Mouse (Mus musculus) CD8-positive naive resting alpha-beta T cell, adult 2 months (primary cell): ENCODE results near the gene Ccser1.

Experiments used
- DNase-seq, 2 experiments: peaks; one replicate each; pipeline ENCODE4 v3.0.0; 2022; ENCODE audit warnings: low read depth in 2 of 2, low spot score in 2 of 2

Ccser1 gene

DNA sequence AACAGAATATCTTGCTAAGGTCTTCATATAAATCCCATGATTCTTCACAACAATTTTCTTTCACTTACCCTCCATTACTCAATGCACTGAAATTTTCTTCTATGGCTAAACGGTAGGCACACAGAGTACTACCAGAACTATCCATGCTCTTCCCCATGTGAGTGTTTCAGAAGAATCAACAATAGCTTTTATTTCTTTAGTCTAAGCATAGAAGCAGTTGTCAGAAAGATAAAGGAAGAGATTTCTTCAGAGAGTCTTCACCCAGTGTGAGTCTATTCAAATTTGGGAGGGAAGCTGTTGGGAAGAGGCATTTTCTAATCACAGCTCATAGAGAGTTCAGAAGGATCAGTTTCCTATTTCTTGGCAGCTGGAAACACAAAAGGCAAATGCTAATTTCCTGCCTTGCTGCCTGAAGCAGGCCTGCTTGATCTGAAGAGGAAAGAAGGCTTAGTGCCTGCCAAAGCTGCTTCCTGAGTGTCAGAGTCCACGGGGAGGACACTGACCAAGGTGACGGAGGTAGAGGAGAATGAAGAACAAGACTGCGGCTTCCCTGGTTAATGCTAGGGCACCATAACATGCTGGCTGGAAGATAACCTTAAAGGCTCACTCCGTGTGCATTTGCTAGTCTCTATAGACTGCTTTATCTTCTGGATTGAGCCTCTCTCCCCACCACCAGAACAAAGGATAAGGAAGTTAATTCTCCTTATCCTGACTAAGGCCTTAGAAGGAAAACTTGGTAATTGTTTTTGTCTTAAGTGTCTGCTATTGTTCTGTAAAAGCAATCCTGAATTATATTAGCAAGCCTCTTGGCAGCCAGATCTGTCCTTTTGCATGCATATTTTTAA, 251.0 kb downstream of the Ccser1 start:
- no peak for DNase-seq

DNA sequence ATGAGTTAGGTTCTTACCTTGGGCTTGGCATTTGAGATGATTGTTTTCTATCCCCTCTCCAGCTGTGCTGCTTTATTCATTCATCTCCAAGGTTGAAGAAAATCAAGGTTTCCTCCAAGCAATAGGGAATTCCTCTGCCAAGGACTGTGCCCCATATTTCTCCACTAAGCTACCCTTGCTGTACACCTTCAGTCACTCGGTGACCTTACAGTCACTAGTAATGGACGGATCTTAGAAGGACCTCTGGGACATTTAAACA, 251.5 kb downstream of the Ccser1 start:
- no peak for DNase-seq

DNA sequence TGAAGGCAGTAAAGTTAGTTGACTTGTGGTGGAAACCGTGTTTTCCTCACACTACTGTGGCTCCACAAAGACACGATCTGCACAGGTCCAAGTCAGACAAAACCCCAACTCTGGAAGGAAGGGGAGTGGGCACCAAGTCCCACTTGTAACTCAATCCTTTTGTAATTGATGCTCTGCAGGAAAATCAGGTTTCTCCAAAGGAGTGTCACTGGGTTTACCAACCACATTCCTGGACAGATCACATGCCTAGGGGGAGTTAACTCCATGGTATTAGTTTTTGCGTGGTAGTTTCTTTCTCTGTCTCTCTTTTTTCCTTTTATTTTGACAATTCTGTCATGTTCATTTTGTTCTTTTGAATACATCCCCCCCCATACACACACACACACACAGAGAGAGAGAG, 252.0 kb downstream of the Ccser1 start:
- no peak for DNase-seq

DNA sequence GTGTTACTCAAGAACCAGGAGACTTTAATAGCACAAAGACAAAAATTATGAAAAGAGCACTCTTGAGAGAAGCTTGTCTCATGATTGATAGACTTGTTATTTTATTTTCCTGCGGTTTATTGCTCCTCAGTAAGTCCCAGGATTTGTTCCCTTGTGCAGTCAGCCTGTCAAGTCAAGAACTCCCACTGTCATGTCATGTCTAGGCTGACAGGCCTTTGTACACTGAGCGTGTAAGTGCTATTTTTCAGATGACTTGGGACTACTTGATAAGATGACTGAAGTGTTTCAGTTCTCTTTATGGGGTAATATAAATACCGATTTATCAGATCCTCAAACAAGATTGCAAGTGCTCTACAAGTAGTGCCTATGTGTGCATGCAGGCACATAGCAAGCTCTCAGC, 252.6 kb downstream of the Ccser1 start:
- DNase-seq, result no peak

DNA sequence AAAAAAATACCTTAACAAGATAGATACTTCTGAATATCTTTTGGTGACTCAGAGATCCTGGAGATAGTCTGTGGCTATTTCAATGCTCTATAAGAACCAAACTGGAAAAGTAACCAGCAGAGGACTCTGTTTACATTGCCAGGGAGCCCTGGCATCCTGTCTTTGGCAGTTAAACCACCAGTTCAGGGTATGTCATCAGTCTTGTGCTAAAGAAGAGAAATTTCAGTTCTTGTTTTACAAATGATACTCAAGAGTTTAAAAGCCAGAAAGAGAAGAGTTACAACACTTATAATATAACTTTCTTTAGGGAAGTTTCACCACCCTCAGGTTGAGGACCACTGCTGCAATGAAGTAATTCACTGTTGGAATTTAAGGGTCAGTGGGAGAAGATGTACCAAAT, 258.0 kb downstream of the Ccser1 start:
- no peak for DNase-seq

DNA sequence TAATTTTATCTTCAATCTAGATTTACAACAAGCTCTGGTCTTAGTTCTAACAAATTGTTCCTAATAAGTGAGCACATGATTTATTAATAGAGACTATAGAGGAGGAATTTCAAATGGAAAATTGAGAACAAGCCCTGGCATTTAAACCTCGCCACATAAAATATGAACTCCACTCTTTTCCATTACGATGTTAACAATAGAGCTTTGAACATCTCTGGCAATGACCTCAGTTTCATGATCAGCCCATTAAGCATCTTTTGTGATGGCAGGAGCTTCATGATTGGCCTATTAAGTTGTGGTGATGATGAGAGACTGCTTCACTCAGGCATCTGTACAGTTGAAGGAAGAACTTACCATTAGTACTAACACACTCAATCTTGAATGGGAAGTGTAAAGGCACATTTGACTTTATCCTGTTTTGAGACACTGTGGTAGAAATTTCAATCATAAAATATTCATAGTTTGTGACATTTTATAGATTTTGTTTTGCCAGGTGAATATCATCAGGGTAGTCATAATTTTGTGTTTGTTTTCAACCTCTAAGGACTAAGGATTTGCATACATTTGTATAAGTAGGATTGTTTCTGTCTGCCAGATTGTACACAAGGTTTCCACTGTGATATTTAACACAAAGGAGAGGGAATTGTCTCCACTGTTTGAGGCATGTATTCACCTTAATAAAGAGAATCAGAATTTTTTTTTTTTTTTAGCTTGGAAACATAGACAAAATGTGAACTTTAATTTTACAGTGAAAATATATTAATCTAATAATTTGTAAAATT, 291.4 kb downstream of the Ccser1 start:
- no peak for DNase-seq

DNA sequence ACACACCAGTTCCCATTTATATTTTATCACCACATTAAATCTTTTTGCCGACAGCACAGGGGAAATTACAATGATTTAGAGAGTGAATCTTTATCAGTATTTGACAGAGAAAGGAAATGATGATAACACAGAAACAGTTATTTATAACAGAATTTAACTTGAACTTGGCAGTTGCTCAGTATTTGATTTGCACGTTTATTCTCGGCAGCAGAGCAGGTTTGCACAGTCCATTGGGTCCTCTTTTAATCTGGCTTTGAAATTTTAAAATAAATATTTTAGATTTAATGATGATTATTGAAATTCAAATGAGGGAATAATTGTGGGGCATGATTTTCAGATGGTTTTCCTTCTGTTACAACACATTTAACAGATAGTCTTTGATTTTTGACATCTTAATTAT, 305.2 kb downstream of the Ccser1 start:
- DNase-seq, result no peak

DNA sequence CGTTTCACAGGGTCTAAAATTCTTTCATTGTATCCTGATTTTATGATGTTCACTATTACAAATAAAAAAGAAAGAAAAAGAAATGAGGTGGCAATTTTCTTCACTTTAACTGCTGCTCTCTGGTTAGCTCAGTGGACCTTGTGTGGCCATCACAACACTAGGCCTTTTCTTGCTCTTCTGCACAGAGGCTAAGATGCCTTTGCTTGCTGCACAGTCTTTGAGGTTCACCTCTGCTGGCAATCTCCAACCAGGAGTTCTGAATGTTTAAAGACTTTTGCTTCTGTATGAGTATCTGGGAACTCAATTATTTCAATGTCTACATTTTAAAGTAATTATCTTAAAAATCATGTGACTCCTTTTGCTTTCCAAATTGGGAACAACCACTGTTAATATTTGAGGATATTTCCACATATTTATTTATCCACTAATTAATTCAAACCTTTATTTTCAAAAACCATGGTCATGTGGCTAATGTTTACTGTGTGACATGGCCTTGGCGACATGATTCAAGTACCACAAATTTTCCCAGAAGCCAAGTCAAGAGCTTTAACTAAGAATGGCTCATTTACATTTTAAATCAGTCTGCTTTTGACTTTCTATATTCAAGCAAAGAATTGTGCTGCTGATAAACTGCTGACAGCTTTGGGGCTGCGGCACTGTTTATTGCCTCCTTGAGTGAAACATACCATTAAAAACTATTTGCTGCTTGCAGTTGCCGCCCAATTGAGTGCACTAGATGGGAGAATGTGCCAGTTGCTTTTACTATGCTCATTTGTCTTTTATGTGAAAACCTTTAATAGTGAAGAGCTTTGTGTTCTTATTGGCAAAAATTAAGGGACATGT, 312.1 kb downstream of the Ccser1 start:
- no peak for DNase-seq

DNA sequence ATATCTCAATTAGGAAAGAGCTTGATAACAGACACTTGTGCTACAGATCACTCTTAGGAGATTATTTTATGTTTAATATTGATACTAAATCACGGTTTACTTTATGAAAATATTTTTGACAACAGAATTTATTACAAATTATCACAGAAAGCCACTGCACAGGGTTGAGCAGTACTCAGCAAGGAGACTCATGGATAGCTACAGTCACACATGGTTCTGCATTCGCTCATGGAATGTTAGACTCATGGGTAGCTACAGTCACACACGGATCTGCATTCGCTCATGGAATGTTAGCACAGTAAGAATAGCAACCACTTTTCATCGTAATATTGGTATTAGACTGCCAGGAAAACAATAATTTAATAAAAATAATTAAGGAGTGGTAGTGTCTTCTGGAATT, 313.3 kb downstream of the Ccser1 start:
- no peak for DNase-seq

DNA sequence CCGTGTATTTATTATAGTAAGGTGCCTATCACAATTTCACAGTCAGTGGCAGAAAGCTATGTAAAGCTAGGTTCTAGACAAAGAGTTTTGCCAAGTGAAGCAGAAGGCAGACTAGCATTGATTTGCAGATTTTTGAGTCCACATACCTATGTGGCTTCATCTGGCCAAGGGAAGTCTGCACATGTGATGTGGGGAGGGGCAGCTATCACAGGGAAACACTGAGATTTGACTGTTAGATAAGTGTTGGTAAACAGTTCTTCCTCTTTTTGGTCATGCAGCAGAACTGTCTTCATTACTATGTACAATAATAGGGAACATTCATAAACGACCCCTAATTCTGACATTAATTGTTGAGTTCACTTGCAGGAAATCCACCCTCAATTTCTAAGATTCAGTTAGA, 335.2 kb downstream of the Ccser1 start:
- no peak for DNase-seq

DNA sequence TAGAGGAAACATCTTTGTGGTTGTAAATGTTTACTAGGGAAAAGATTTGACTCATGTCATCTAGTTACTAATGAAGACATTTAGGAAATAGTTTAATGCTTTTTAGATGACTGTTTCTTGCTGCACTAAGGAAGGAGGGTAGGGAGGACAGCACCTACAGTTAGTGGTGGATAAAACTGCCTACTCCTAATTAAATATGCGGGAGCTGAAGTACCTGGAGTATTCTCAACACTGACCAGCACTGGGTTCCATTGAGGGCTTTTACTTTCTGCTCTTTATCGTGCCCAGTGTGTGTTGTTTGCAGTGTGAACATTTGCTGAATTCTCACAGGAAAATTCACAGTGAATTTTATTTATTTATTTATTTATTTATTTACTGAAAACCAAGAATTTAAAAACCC, 341.5 kb downstream of the Ccser1 start:
- DNase-seq, result no peak

DNA sequence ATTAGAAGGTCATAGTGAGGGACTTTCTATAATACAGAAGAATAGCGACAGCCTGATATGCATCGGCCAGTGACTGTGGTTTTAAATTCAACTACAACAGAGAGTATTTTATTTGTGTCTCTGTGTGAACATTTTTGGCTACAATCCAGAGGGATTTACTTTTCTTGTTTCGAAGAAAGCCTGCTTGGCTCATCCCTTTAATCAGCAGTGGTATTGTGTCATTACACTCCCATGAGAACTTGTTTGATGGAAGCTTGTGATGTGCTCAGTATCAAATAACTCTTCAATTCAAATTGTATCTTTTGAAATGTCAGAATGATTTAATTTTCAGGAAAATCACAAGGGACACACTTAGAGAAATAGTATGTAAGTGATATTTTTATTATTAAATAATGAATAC, 342.0 kb downstream of the Ccser1 start:
- no peak for DNase-seq

DNA sequence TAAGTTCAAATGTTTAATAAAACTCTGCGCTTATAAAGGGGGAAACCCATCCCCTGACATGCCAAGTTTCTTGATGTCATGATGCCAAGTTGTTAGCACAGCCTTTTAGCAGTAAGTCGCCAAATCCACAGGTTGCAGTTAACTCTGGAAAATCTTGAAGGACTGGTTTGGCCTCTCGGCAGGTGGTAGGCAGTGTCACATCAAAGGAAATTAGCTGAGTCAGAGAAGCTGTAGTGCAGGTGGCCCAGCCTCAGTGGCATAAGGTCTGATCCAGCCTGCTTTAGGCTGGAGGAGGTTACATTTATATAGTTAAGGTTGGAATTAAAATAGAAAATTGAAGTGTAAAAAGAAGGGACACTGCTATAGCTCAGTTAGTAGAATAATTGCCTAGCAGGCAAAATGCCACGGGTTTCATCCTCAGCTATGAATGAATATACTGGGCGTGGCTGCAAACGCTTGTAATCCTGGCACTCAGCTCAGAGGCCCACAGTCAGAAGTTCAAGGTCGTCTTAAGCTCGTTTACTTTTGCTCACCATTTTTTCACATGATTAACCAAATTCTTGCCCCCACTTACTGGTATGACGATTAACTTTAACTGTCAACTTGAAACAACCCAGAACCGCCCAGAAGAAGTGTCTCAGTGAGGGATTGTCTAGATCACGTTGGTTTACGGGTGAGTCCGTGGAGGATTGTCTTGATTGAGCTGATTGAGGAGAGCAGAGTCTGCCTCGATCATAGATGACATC, 343.8 kb downstream of the Ccser1 start:
- DNase-seq, result no peak

DNA sequence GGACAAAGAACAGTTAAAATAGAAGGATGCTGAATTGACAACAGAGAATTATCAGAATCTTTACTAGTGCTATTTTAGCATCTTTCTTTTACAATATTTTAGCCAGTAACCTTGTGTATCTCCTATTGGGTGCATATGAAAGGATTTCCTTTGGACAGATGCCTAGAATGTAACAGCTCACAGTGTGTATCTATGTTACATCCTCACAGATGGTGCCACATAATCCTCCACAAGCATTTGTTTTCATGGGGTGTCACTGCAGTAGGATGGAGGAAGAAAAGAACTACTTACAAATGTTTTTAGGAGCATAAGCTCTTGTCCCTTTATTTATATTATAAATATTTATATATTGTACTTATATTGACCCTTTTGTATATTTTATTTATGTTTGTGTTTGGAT, 360.6 kb downstream of the Ccser1 start:
- DNase-seq, result no peak

DNA sequence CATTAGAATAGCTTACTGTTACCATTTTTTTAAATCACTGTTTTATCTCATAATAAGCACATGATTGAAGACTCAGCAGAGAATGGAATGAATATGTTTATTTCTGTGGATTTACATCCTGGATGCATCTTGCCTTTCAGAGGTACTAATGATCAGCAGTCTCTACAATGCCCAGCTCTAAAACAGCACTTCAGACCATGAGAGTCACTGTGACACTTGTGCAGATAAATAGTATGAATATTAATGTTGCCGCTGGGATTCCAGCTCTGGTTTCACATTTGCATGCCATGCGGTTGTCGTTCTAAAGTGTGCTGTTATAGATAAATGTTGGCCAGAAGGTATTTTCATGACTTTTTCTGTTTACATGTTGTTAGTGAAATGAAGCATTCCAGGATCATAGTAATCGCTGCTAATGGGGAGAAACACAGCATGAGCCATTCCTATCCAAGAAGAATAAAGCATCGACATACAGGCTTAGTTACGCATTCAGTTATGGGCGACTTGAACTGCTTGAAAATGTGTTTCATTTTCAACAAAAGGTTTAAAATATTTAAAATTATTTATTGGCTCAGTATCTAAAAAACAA, 363.4 kb downstream of the Ccser1 start:
- DNase-seq, result no peak

DNA sequence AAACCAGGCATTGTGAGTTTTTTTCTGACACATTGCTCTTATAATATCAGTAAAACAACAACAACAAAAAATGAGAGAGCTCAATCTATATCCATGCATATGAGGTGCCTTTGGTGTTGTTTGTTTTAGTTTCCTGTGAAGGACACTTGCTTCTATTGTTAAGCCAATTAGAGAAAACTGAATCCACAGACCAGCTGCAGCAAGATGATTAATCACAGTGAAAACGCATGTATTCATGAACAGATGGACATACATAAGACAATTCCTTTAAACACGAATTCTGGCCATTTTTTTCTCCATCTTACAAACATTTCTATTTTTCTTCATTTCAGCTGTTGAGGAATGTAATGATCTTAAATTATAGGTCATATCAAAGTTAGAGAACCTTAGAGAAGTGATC, 387.4 kb downstream of the Ccser1 start:
- DNase-seq, result no peak

DNA sequence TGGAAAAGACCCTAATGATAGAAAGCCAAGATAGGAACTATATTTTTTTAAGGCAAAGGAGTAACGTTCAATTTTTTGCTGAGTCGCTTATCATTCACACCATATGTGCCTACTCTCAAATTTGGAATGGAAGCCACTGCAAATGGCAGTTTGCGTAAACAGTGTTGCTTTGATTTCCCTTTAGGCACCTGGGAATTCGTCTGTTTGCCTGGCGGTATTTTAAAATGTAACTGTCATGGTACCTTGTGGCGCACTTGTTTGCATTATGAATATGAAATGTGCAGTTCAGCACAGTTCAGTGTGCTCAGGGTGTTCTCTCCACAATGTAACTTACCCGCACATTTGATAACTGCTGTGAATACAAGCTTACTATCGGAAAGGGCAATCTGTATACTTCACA, 387.8 kb downstream of the Ccser1 start:
- DNase-seq, result no peak

DNA sequence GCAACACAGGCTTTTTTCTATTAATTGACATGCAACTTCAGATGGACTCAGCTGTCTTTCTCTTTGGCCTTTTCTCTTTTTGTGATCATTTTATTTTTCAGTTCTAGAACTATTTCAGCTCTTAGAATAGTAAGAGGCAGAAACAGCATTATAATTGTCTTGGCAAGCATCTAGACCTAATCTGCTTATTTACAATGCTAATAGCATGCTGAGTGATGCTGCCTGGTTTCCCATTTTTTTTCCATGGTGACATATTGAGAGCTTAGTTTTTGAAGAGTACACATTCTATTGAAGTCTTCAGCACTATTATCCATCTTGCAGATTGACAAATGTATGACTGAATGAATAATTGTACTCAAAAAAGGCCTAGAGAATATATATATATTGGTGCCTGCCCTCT, 401.6 kb downstream of the Ccser1 start:
- no peak for DNase-seq

DNA sequence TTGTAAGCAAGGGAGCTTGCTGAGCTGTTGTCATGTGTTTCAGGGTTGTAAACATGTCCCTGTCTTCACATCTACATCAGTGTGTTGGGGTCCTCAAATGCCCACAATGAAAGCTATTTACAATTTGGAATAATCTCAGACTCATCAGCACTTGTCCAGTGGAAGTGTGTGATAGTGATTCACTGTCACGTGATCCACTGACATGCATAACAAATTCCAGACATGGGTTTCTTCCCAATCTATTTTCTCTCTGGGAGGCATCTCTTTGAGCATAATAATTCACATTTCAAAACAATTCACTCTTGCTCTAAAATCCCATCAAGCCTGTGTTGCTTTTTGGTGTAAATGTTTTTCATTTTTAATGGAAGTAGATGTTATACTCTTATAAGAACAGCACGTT, 408.9 kb downstream of the Ccser1 start:
- no peak for DNase-seq

DNA sequence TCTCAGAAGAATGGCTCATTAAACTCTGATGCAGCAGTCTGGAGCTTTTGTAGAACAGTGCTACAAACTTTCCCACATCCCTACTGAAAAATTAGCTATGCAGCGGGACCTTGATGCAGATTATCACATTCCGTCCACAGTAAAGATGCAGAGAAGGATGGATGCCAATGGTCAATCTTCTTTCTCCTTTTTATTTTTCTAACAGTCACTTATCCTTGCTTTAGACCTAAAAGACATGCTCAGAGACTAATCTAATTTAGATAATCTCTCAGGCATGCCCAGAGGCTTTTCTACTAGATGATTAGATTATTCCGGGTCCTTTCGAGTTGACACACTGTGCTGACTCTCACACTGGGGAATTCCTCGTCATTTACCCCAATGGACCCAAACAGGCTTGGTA, 421.8 kb downstream of the Ccser1 start:
- no peak for DNase-seq

DNA sequence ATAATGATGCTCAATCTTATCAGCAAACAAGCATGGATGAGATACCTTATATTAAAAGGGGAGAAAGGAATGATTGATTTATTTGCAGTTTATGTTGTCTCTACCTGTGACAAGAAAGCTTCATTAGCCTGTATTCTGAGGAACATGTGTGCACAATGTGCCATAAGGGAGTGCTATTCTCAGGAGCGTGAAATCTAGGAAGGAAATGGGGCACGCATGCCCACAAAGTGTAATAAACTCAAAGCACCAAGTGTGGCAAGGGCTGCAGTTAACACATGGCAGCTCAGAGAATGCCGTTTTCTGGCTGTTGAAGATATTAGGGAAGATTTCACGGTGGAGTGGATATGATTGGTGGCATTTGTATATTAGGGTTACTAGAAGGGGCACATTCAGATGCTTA, 434.8 kb downstream of the Ccser1 start:
- no peak for DNase-seq
